Mouse (Mus musculus) CH12F3 (cell line): ENCODE results near the gene Npff.

Source experiments
- in situ Hi-C: fragments of 300-500 bp; cut with MboI; formaldehyde crosslinking; loops from 2 replicates; pipeline ENCODE4 v1.14.3; 2020; ENCODE audit warnings: low sequenced_read_pairs

Npff gene

DNA sequence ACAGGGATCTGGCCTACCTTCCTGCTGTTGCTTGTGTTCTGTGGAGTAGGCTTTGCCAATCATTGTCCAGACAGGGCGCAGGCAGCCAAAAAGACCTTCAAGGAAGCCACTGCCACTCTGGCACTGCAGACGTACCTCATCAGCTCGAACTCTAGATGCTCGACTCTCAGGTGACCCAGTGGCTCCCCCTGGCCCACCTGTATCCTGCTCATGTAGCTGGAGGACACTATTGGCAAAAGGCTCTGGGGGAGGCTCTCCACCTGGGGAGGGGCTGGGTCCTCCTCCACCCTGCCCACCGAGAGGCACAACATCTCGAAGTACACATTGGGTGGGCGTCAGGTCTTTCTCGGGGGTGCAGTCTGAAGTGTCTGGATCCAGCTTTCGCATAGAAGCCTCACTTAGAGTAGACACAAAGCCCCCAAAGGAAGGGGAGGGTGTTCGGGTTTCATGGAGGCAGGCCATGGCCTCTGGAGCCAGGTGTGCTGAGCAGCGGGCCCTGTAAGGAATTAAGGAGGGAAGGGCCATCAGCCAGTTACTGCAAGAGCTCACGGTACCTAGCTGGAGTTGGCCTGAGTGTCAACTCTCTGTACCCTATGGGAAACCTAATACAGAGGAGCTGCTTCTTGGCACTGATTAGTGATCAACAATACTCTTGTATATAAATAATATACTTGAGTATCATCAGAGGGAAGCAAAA lies 19.5 kb downstream of the Npff start:
- in situ Hi-C loops, result no loop called here

DNA sequence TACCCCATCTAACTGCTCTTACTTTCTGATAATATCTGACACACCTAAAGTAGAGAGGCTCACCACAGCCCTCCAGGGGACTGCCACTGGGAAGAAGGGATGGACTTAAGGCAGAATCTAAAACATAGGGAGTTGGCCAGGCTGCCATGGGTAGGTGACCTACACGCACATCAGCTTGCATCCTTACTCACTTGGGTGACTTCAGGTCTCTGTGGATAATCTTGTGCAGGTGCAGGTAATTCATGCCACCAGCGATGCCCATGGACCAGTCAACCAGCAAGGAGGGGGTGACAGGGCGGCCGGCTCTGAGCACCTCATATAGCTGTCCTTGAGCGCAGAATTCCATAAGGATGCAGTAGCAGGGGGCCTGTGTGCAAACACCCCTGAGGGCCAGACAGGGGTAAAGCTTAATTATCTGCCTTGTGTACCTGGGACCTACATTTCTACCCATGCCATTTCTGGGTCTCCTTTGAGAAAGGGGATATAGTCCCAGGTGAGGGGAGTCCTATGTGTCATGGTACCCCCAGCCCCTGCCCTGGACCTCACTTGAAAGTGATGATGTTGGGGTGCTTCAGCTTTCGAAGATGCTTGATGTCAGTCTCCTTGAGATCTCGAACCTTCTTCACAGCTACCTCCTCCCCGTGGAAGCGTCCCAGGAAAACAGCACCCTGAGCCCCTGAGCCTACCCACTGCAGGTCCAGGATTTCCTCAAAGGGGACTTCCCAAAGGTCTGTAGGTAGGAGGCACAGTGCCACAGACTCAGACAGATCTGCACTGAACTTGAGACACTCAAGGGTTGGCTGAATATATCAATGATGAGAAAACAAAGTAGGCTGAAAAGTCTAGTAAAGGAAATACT lies 20.6 kb downstream of the Npff start:
- in situ Hi-C loops, result no loop called here

DNA sequence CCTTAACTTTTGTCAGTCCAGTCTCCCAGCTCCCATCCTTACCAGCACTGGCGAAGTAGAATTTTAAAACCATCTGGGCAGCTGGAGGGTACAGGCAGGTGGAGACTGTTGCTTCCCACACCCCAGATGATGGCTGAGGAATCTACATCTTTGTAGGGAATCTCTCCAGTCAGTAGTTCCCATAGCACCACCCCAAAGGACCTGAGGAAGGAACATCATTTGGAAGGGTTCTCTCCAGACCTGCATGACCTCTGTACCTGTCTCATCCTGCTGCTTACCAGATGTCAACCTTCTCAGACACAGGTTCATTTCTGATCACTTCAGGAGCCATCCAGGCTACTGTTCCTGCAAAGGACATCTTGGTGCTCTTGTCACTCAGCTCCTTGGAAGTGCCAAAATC lies 21.3 kb downstream of the Npff start, which contains the start of gene Gm10337:
TSS of gene Gm10337 (plus strand) at position 276 of the 400 bp plus-strand sequence.
- in situ Hi-C loops, result no loop called here

DNA sequence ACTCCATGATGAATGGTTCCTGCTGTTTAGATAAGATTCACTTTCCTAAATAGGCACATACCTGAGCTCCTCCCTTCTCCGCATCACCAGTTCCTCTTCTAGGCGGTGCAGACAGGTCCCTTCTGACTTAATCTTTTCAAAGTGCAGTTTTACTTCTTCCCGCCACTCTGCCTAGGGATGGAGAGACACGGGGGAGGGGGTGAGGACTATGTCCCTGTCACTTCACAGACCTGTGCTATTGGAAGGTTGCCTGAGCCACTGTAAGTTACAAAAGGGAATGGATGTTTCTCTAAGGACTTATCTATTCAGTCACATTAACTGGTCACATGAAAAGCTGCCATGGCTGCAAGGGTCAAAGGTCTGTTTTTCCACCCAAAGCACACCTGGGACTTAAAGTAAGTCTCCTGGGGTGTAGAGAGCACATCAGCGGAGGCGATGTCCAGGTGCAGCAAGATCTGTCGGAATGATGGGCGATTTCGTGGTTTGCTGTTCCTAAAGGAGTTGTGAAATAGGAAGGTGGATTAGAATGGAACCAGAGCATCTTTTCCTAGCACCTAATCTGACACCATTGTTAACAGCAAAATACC lies 22.4 kb downstream of the Npff start:
- in situ Hi-C loops, result no loop called here

DNA sequence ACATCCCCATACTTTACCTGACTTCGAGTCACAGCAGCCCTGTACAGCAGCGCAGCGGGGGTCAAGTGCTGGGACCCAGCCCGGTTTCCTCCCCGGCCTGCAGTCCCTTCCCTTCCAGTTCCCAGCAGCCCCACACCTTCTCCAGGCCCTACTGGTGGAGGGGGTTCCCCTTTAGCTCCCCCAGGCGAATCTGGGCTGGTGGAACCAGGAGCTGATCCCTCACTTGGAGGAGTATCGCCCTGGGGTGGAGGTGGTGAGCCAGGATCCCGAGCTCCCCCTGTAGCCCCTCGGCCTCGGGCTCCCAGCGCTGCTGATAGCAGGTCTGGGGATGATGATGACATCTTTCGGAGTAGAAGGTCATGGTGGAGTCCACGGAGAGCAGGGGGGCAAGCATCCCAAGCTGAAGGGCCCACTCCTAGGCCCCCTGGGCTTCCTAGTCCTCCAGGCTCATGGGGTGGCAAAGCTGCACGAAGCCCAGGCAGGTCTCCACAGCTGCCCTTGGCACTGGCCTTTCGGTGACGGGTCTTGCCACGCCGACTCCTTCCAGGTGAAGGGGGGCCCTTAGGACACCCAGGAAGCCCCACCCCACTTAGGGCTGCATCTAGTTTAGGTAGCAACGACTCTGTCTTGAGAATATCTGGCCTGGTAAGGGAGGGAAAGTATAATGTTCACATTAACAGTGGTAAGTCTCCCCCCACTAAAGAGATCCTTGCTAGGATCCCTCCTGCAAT lies 23.5 kb downstream of the Npff start:
- in situ Hi-C loops, result no loop called here

DNA sequence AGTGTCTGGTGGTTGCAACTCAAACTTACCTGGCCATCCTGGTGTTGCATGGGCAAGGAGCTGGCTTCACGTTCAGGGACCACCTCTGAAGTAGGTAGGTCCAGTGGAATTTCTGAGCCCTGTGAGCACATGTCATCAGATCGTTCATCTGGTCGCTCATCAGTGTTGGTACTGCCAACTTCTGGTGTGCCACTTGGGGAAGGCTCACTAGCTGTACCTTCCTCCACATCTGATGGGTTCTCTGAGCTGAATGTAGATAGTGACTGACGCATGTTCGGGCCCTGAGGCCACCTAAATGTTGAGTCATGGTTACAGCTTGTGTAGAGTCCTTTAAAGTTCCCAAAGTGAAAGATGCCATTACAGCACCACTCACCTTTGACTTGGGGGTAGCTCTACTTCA lies 24.3 kb downstream of the Npff start:
- in situ Hi-C loops, result no loop called here

DNA sequence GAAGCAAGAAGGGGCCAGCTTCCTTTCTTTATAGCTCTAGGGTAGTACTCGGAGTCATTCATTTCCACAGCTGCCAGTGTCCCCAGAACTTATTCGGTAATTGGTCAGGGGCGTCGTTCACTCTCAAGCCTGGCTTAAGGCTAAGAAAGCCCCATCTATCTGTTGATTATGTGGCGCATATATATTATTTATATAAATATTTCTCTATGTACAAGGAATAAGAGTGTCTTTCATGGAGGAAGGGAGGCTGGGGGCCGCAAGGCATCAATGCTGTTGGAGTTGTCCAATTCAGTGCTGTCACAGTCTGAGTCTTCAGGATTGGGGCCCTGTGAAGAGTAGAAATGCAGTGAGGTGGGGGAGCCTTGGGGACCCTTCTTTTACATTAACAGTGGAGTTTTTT lies 24.9 kb downstream of the Npff start:
- in situ Hi-C loops, result no loop called here

DNA sequence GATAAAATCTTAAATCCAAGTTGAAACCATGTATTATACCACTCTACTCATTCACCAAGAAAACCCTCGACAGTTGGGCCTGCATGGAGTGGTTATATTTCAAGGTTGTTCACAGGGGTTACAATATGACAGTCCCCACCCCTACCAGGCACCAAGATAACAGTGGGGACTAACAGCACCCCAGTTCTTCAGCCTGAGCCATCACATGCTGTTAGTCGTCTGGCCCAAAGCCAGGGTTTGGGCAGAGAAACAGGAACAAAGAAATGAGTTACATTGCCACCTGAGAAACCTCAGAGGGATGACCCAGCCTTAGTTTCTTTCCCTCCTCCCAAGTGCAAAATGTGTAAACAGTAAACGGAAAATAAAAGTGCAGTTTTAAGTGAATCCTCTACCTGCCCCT lies 25.4 kb downstream of the Npff start:
- in situ Hi-C loops, result no loop called here

DNA sequence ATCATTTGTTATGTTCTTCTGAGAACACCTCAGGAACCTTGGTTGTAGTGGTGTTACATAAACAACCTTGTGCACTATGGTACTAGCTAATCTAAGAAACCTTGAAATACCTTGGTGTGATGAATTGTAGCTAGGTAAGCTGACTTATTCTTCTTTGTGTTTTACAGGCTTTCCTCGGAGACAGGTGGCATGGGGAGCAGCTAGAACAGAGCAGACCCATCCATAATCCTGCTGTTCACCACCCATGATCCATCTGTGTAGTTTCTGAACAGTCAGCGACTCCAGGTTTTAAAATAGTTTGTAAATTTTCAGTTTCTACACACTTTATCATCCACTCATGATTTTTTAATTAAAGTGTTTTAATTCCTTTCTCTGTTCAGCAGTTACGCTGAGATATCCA lies 26.4 kb downstream of the Npff start:
- in situ Hi-C loops, result no loop called here

DNA sequence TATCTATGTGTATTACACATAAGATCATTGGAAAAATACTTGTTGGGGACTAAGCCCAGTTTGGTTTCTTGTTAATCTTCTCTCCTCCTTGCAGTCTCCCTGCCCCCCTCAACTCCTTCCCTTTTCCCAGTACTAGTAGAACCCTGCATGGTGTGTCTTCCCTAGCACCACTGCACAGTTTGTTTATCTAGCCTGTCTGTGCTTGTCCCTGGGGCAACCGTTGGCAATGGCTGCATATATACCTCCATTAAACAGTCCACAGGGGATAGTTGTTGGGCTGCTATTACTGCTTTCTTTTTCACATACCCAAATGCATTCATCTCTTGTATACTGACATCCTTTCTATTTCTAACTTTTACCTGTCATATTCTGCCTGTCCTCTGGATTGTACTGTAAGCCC lies 37.1 kb downstream of the Npff start:
- in situ Hi-C loops, result no loop called here

DNA sequence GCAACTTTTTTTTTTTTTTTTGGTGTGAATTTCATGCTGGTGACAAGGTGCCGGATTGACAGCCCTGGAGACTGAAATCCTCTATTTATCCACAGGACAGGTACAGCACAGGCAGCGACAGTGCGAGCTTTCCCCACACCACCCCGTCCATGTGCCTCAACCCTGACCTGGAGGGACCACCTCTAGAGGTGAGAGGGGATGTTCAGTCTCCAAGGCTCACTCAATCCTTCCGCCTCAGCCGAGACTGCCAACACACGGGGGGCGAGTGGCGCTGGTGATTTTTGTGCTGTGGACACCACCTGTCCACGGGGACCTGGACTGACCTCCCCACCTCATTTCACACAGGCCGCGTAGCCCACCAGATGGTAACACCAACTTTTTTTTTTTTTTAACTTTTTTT lies 38.9 kb downstream of the Npff start:
- in situ Hi-C loops, result no loop called here

DNA sequence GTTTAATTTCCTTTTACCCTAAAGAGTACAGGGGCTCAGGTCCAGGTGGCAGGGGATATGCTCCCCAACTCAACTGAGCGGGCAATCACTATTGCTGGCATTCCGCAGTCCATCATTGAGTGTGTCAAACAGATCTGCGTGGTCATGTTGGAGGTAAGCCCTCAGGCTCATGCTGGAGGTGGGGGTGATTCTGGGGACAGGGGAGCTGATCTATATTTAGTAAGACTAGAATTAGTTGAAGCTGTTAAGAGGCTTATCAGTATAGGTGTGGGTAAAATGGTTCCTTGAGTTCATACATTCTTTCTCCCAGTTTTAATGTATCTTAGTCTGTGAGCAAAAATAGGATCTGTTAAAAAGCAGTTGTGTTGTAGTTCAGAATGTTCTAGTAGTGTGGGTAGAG lies 41.6 kb downstream of the Npff start:
- in situ Hi-C loops, result no loop called here

DNA sequence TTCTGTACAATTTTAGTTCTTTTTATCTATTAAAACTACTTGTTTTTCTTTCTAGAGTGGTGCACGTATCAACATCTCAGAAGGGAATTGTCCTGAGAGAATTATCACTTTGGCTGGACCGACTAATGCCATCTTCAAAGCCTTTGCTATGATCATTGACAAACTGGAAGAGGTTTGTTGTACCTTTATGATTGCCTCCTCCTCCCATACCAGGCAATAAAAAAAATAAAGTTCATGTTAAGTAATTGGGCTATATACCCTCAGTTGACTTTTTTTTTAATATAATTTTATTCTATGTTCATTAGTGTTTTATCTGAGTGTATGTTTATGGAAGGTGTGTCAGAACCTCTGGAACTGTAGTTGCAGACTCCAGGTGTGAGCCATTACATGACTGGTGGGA lies 50.2 kb downstream of the Npff start:
- in situ Hi-C loops, result no loop called here
